Mouse (Mus musculus): ENCODE results near the gene Dpp7. TPM values are rescaled to one million over a fixed set of nuclear protein-coding genes. Genes with fewer than 3 reads are reported as not detected.

Dpp7 gene
- polyA plus RNA-seq, 1 experiment from 2014 or later: 25.5 TPM

DNA sequence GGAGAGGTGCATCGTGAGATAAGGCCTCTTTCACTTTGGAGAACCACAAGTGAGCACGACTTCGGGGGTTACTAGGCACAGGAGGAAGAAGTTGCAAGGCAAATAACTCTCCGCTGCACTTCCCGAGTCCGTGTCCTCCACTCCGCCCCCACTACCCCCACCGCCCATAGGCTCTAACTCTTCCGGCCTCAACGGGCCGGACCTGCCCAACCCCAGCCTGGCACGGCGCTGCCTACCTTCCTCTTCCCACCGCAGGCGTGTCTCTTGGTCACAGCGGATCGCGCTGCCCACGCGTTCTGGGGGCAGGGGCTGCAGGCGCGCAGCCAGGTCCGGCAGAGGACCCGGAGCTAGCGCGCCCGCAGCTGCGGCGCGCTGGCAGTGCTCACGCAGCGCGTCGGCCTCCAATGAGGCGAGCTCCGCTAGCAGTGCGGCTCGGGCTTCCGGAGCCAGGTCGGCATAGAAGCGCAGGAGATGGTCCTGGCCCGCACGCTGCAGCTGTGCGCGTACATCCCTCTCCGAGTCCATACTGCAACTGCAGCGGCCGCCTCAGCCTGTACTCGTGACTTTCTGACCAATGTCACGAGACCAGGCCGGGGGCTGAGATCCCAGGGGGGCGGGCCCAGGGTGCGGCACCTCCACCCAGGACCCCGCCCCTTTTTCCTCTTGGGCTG is 9.1 kb upstream of the Dpp7 start, which contains the start of gene Uap1l1:
Gene Uap1l1 (minus strand): TSS at position 592 of the 671 bp plus-strand sequence.
- H3K36me3 ChIP-seq: no peaks in the 10 kb centered on the region; the same call in 1 of the 2 replicates
- peak within 1 kb of the TSS; percentile 69 for H3K4me3 ChIP-seq (replicated peaks)
- H3K9me3 ChIP-seq (replicated peaks): no peaks in the 10 kb centered on the region
- peak within 1 kb of the TSS; percentile 70 for H3K9ac ChIP-seq
- H3K27me3 ChIP-seq: peaks cover 10% of the 10 kb centered on the region
- H3K4me1 ChIP-seq: peaks cover 18% of the 10 kb centered on the region; the same call in 1 of the 2 replicates
- ATAC-seq (ENCODE audit: insufficient number of reproducible peaks, low FRiP score, low TSS enrichment, low read depth): peak; percentile 84
- H3K27ac ChIP-seq (replicated peaks): no peak within 1 kb of the TSS; the same call in 1 of the 2 replicates
- WGBS: under 1% methylated on average over 54 of the region's 54 CpGs
- H3K4me2 ChIP-seq (replicated peaks): peak within 1 kb of the TSS; percentile 98

DNA sequence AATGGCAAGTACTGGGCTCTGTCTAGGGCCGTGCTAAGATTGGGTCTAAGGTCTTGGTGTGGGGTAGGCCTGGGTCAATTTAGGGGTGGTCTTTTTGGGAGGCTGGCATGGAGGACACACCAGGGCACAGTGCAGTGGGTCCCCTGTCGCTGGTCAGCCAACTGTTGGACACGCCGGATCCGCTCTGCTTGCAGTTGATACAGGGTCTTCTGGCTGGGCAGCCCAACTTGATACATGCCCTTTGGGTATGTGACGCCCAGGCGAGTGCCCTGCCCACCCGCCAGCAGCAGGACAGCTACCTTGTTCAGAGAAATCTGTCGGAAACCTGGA is 8.6 kb upstream of the Dpp7 start:
- H3K9ac ChIP-seq: peak overlapping the region; percentile 70; the same call in 1 of the 2 replicates
- H3K4me3 ChIP-seq (replicated peaks): peak overlapping the region; percentile 69
- ATAC-seq (ENCODE audit: insufficient number of reproducible peaks, low FRiP score, low TSS enrichment, low read depth): no peak
- peaks cover 10% of the 10 kb centered on the region for H3K27me3 ChIP-seq
- no peaks in the 10 kb centered on the region; the same call in 1 of the 2 replicates for H3K36me3 ChIP-seq
- H3K9me3 ChIP-seq (replicated peaks): no peaks in the 10 kb centered on the region
- 28% methylated on average over 9 of the region's 9 CpGs for WGBS
- no peak overlapping the region for H3K27ac ChIP-seq (replicated peaks)
- H3K4me2 ChIP-seq (replicated peaks): peak overlapping the region; percentile 98
- H3K4me1 ChIP-seq: peaks cover 18% of the 10 kb centered on the region; the same call in 1 of the 2 replicates

DNA sequence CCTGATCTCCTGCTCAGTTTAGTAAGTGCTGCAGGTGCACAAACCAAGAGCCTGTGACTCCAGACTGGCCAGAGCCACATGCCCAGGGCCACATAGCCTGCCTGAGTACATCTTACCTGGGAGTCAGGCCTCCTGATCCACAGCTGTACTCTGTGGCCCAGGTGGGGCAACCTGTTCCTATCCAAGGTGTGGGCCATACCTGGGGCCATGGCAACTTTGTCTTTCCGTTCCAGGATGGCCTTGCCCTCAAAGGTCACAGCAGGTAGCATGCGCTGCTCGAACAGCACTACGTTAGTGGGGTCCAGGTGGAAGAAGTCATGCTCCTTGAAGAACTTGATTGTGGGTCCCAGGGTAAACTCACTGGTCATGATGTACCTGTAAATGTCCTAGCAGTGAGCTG is 8.2 kb upstream of the Dpp7 start:
- ATAC-seq (ENCODE audit: insufficient number of reproducible peaks, low FRiP score, low TSS enrichment, low read depth): no peak
- H3K4me3 ChIP-seq (replicated peaks): peak overlapping the region; percentile 69; the same call in 1 of the 2 replicates
- 89% methylated on average over 4 of the region's 4 CpGs for WGBS

DNA sequence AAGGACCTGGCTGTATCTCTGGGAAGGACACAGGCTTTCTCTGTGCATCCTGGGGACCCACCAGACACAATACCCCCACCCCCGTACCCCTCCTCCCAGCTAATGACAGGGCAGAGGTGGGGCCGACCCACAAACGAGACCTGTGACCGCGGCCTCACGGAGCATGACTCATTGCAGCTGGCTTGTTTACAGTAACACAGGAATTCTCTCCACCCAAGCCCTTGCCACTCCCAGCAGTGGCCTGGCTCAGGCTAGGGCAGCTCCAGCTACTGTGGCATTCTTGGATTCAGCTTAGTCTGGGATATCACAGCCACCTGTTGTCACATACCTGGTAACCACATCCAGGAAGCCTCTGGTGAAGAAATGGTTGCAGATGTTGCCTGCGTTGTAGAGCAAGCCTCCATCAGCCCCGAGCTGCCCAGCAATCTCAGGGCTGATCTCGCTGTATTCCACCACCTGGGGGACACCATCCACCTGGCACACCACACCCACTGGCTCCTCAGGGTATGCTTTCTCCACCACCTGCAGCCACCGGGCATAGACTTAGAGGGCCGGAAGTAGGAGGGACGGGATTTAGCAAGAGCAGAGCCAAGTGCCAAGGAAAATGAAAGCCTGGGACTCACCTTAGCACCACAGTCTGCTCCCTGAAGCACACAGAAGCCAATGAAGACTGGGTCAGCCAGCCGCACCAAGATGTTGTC is 7.5 kb upstream of the Dpp7 start:
- Histone ChIP-seq H3K27ac (replicated peaks) (no peak overlapping the region), H3K4me3 (replicated peaks) (no peak overlapping the region), H3K9me3 (replicated peaks) (no peaks in the 10 kb centered on the region), H3K4me1 (peaks cover 18% of the 10 kb centered on the region; the same call in 1 of the 2 replicates), H3K4me2 (replicated peaks) (no peak overlapping the region), H3K9ac (no peak overlapping the region), H3K27me3 (peaks cover 10% of the 10 kb centered on the region), H3K36me3 (no peaks in the 10 kb centered on the region; the same call in 1 of the 2 replicates)
- 44% methylated on average over 13 of the region's 13 CpGs for WGBS
- no peak for ATAC-seq (ENCODE audit: insufficient number of reproducible peaks, low FRiP score, low TSS enrichment, low read depth)

More for the DNA sequence above, 8.2 kb upstream of the Dpp7 start:
- H3K36me3 ChIP-seq: no peaks in the 10 kb centered on the region; the same call in 1 of the 2 replicates
- peak overlapping the region; percentile 98 for H3K4me2 ChIP-seq (replicated peaks)
- H3K9ac ChIP-seq: no peak overlapping the region
- H3K27ac ChIP-seq (replicated peaks): no peak overlapping the region
- no peaks in the 10 kb centered on the region for H3K9me3 ChIP-seq (replicated peaks)
- peaks cover 10% of the 10 kb centered on the region for H3K27me3 ChIP-seq
- peaks cover 18% of the 10 kb centered on the region; the same call in 1 of the 2 replicates for H3K4me1 ChIP-seq

DNA sequence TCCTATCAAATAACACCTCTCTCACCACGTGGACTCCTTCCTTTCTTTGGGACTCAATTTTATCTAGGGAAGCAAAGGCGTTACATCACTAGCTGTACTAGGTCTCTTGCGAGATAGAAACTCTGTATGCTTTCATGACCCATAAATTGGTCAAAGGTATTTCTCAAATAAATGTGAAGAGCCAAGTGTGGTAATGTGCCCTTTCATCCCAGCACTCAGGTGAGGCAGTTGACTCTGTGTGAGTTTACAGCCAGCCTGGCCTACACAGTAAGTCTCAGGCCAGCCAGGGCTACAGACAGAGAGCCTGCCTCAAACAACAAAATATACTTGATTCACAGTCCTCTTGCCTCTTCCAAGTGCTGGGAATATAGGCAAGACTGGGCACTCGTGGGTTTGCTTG is 3.7 kb upstream of the Dpp7 start:
- H3K27ac ChIP-seq (replicated peaks): no peak overlapping the region
- 76% methylated on average over 4 of the region's 4 CpGs for WGBS
- H3K36me3 ChIP-seq: no peaks in the 10 kb centered on the region; the same call in 1 of the 2 replicates
- peaks cover 10% of the 10 kb centered on the region for H3K27me3 ChIP-seq
- no peak overlapping the region for H3K4me2 ChIP-seq (replicated peaks)
- peaks cover 29% of the 10 kb centered on the region for H3K4me1 ChIP-seq
- no peak overlapping the region for H3K4me3 ChIP-seq (replicated peaks)
- no peak for ATAC-seq (ENCODE audit: insufficient number of reproducible peaks, low FRiP score, low TSS enrichment, low read depth)
- H3K9me3 ChIP-seq (replicated peaks): no peaks in the 10 kb centered on the region
- no peak overlapping the region for H3K9ac ChIP-seq

DNA sequence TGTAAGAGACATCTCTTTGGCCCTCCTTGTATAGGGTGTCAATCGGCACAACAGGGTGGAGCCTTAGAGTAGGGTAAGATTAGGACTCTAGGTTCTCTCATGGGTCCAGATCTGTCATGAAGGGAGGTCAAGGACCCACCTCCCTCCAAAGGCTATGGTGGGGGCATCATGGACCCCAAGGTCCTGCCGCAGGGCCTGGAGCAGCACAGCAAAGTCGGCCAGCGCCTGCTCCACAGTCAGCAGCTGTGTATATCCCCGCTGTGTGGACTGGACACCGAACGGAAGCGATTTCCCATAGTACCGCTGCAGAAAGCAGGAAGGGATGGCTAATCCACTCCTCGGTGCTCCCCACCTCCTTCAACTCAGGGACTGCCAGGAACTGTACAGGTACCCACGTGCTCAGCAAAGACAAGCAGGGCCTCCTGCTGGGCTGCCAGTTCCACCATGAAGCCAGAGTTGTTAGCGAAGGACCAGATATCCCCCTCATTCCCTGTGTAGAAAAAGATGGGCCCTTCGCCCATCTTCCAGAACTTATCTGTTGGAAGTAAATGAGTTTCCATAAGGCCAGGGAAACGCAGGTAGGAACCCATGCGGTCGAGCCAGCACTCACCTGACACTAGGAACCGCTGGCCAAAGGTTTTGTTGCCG is 616 bp downstream of the Dpp7 start:
- Histone ChIP-seq H3K9me3 (replicated peaks) (no peaks in the 10 kb centered on the region), H3K4me2 (replicated peaks) (peak overlapping the region; percentile 87), H3K9ac (peak overlapping the region; percentile 37; the same call in 1 of the 2 replicates), H3K27ac (replicated peaks) (no peak overlapping the region), H3K4me3 (replicated peaks) (peak overlapping the region; percentile 60), H3K4me1 (peaks cover 19% of the 10 kb centered on the region), H3K27me3 (no peaks in the 10 kb centered on the region), H3K36me3 (peaks cover 33% of the 10 kb centered on the region)
- 41% methylated on average over 18 of the region's 18 CpGs for WGBS
- 0 out of 2 replicates have a peak, but pooled peaks have one; percentile 1 for ATAC-seq (ENCODE audit: insufficient number of reproducible peaks, low FRiP score, low TSS enrichment, low read depth)

DNA sequence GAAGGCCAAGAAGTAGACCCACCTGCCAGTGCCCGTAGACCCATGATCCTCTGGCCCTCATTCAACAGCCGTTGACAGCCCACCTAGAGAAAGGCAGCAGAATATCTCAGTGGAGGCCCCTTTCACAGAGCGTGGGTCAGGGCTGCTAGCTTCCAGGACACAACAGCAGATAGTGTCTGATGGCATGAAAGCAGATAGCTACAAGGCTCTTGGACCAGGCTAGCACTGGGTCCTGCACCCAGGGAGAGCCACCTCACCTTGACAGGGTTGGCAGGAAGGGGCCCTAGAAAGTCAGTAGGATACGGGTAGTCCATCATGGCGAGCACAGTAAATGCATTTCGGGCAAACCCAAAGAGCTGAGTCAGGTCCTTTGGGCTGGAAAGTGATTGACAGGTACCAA is 1.9 kb downstream of the Dpp7 start:
- 87% methylated on average over 6 of the region's 6 CpGs for WGBS
- H3K27me3 ChIP-seq: no peaks in the 10 kb centered on the region
- H3K4me3 ChIP-seq (replicated peaks): no peak overlapping the region
- peaks cover 46% of the 10 kb centered on the region for H3K36me3 ChIP-seq
- no peak overlapping the region for H3K27ac ChIP-seq (replicated peaks)
- peaks cover 19% of the 10 kb centered on the region for H3K4me1 ChIP-seq
- ATAC-seq (ENCODE audit: insufficient number of reproducible peaks, low FRiP score, low TSS enrichment, low read depth): no peak
- H3K9me3 ChIP-seq (replicated peaks): no peaks in the 10 kb centered on the region
- H3K4me2 ChIP-seq (replicated peaks): no peak overlapping the region
- H3K9ac ChIP-seq: no peak overlapping the region

DNA sequence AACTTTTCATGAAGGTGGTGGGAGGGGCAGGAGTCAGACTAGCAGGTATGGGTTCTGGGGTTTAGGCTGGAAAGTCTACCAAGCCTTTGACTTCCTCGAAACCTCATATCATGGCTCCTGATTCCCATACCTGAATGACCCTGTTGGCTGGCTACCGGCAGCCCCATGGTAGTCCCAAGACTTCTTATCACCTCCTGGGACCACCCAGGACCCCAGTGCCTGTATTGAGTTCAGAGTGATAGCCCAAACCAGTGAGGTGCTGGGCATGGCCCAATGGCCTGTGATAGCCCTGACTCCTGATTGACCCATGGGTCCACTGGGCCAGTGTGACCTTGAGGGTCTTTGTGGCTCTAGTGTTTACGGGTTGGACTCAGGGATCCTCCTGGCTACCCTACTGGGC is 5.5 kb downstream of the Dpp7 start:
- Histone ChIP-seq H3K4me2 (replicated peaks) (no peak overlapping the region), H3K4me3 (replicated peaks) (no peak overlapping the region), H3K9ac (no peak overlapping the region), H3K9me3 (replicated peaks) (no peaks in the 10 kb centered on the region), H3K27me3 (no peaks in the 10 kb centered on the region), H3K27ac (replicated peaks) (no peak overlapping the region), H3K36me3 (peaks cover 78% of the 10 kb centered on the region), H3K4me1 (peaks cover 8% of the 10 kb centered on the region)
- 91% methylated on average over 3 of the region's 3 CpGs for WGBS
- ATAC-seq (ENCODE audit: insufficient number of reproducible peaks, low FRiP score, low TSS enrichment, low read depth): no peak

DNA sequence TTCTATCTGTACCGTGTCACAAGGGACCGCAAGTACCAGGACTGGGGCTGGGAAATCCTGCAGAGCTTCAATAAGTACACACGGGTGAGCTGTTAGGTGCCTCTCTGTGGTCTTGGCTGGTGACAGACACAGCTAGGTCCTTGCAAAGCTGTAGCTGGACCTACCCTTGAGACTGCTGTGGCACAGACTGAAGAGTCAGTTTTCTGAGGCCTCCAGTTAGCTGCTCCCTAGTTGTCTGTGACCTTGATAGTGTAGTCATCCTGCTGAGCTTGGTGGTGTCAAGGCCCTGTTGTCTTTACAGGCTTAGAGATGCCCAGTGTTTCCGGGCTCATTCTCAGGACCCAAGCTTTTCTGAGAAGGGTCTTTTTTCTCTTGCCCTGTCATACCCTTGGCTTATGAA is 6.7 kb downstream of the Dpp7 start:
- no peak overlapping the region for H3K4me3 ChIP-seq (replicated peaks)
- H3K36me3 ChIP-seq: peaks cover 90% of the 10 kb centered on the region
- H3K4me2 ChIP-seq (replicated peaks): no peak overlapping the region
- no peak overlapping the region for H3K27ac ChIP-seq (replicated peaks)
- H3K9ac ChIP-seq: no peak overlapping the region
- ATAC-seq (ENCODE audit: insufficient number of reproducible peaks, low FRiP score, low TSS enrichment, low read depth): no peak
- H3K9me3 ChIP-seq (replicated peaks): no peaks in the 10 kb centered on the region
- WGBS: 92% methylated on average over 4 of the region's 4 CpGs
- no peaks in the 10 kb centered on the region for H3K27me3 ChIP-seq
- no peaks in the 10 kb centered on the region for H3K4me1 ChIP-seq

DNA sequence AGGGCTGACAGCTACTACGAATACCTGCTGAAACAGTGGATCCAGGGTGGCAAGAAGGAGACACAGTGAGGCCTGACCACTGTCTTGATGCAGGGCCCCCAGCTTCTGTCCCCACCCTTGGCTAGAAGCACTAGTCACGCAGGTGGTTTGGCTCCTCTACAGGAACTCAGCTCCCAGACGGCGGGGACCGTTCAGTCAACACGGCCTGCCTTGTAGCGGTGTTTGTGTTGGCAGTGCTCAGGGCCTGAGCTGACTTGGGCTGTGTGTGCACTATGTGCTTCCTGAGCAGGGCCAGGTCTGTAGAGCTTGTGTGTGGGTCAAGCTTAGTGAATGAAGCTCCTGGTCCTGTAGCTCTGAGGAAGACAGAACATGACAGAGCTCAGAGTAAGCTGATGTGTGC is 8.0 kb downstream of the Dpp7 start:
- Histone ChIP-seq H3K9ac (no peak overlapping the region), H3K4me2 (replicated peaks) (no peak overlapping the region), H3K4me1 (no peaks in the 10 kb centered on the region), H3K27ac (replicated peaks) (no peak overlapping the region), H3K4me3 (replicated peaks) (no peak overlapping the region), H3K27me3 (no peaks in the 10 kb centered on the region), H3K9me3 (replicated peaks) (no peaks in the 10 kb centered on the region), H3K36me3 (peaks cover 95% of the 10 kb centered on the region)
- no peak for ATAC-seq (ENCODE audit: insufficient number of reproducible peaks, low FRiP score, low TSS enrichment, low read depth)
- 90% methylated on average over 7 of the region's 7 CpGs for WGBS

DNA sequence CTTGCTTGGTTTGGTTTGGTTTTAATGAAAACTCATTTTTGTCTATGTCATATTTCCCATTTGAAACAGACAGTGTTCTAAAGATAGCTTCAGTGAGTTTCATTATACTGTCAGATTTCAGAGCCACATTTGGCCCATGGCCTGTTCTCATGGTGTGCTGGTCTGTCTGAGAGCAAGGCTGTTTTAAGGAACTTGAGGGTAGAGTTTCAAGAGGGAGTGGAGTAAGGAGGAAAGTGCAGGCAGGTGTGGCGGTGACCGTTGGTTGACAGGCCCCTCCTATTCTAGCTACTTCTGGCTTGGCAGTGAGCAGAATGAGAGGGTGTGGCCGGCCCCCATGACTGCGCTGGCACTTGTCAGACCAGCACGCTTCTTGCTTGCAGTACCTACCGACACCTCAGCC is 17.9 kb downstream of the Dpp7 start:
- ATAC-seq (ENCODE audit: insufficient number of reproducible peaks, low FRiP score, low TSS enrichment, low read depth): no peak
- no peak overlapping the region for H3K9ac ChIP-seq
- H3K36me3 ChIP-seq: peaks cover 84% of the 10 kb centered on the region
- H3K9me3 ChIP-seq (replicated peaks): no peaks in the 10 kb centered on the region
- H3K27ac ChIP-seq (replicated peaks): no peak overlapping the region
- no peak overlapping the region for H3K4me3 ChIP-seq (replicated peaks)
- 95% methylated on average over 6 of the region's 6 CpGs for WGBS
- peaks cover 9% of the 10 kb centered on the region for H3K4me1 ChIP-seq
- H3K27me3 ChIP-seq: no peaks in the 10 kb centered on the region
- H3K4me2 ChIP-seq (replicated peaks): no peak overlapping the region
